Mouse (Mus musculus) right cerebral cortex, postnatal 10 days (tissue): ENCODE measurements around the gene Irx1.

ENCODE experiments used
- DNase-seq, 2 experiments: peaks; one replicate each; pipeline ENCODE4 v3.0.0; 2021; ENCODE audit warnings: low spot score in 2 of 2

Gene Irx1

GRCm38 (mm10) chr13:71963356-71964351 lies at the start of gene Irx1:
TSS of gene Irx1 (minus strand) at chr13:71963723.
- DNase-seq, result no peak

- DNase-seq, result no peak
These were observed 16.6 kb upstream of the Irx1 start for GRCm38 (mm10) chr13:71979932-71980655.

DNA sequence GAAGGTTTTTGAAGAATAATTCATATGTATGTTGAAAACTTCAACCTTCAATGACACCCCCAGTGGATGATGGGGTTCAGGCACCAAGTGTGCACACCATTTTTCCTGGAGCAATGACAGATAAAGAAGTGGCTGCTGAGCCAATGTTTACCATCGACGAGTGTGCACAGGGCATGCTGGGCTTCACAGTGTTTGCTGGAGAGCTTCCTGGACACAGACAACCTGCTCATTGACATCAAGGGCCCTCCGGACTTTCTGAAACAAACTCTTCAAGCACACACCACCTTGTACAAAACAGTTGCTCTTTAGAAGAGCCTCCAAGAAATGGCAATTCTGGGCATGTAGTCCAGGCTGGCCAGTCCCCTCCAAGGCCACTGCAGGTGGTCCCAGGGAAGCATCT lies 12.2 kb upstream of the Irx1 start:
- no peak for DNase-seq

GRCm38 (mm10) chr13:71968286-71968685 lies 4.8 kb upstream of the Irx1 start:
- DNase-seq, result peak in 1 of 2 experiments; percentile 11

DNA sequence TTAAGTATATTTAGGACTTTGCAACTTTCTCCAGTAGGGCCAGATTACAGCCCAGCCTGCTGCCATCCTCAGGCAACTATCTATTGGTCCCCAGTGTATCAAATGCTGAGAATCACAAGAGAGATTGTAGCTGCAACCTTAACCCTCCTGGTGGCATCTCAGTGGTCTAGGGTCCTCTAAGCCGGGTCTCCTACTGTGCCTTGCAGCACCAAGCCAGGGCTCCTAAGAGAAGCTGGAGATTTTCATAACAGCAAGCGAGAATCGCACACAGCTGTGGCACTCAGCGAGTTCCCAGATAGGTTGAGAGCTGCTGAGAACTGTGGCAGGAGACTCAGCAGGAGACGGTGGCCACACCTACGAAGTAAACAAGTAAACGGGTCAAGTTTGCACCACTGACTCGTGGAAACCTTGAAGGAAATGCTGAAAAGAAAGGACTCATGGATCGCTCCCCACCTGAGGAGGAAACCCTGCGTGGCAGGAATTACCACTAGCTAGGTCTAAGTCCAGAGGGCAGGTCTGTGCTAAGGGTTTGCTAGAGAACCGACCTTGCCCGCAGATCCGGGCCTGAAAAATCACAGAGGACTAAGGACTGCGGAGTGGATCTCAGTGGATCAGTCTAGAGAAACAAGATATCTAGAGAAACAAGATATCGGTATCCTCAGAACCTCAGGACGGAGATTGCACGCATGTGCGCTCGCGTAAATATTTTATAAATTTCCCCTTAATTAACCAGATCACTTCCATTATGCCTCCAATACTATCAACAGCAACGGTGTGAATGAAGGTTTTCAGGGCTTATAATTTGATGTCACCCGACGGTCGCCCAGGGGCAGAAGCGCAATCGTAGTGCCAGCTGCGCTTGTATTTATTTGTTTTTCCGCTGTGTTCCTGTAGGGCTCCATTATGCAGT lies 4.1 kb upstream of the Irx1 start:
- no peak for DNase-seq

DNA sequence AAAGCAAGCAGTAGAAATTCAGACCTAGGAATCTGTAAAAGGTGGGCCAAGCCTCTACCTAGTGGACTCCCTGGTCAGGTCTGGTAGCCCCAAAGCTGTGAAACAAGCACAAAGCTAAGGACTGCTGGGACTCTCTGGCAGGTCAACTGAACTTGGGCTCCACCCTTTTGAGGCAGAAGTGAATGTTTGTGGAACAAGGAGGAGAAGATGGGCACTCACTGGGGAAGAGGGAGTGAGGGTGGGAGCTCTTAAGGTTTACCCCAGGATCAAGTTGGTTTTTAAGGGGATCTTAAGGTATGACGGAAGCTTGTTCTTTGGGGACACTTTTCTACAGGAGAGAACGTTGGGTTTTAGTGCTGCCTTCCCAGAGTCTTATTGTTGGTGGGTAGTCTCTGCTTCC lies 3.1 kb upstream of the Irx1 start:
- DNase-seq, result no peak

GRCm38 (mm10) chr13:71964366-71964765 lies 843 bp upstream of the Irx1 start:
- no peak for DNase-seq

DNA sequence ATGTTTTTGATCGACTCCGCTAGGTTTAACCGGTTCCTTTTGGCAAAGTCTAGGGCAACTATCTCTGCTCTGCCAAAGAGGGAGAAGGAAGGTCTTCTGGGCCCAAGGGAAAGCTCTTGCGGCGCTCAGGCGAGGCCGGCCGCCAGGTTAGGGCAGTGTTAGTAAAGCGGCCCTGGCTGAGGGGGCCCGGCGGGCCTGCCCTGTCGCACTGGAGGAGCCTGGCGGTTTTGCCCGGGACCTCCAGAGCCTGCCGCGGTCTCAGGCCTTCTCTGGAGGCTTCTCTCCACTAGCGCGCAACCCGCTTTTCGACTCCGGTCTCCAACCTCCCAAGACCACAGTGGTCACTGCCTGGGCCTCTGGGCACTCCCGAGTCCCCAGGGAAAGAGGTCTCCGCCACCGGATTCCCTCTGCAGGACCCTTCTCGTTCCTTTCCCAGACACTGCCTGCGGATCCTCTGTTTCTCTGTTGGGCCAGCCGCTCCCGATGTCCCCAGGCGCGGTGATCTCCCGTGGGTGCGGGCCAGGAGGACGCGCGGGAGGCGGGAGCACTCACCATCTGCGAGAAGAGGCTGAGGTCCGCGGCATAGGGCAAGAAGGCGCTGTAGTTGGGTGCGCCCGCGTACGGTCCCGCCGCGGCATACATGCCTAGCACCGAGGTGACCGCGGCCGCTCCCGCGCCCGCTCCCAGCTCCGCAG lies 715 bp downstream of the Irx1 start:
- DNase-seq, result no peak

DNA sequence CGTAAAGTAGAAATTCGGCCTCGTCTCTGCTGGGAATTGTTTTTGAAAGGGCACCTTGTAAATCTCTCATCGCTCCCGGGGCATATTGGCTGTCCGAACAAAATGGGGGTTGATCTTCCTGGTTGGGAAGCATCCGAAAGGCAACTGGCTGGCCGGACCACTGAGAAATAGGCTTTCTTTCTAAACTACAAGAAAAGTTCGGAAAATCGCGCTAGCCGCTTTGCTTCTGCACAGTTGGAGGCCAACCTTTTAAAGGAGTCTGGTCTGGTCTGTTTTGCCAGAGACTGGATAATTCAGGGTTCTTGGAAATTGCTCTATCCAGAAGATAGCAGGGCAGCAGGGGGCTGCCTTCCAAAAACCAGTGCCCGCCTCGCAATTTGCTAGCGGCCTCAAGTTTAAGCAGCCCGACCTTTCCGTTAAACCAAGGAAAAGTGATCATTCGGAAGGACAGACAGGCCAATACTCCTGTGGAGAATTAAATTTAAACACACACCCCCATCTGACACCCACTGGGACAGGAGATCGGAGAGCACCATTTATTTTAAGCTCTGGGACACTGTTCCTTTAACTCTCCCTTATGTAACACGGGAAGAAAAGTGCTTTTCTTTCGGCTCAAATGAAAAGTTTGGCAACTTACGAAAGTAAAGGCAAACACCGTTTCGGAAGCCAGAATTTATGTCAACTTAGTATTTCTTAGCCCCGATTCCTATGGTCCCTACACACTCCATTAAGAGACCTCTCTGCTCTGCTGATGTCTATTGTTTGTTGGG lies 1.4 kb downstream of the Irx1 start:
- no peak for DNase-seq

DNA sequence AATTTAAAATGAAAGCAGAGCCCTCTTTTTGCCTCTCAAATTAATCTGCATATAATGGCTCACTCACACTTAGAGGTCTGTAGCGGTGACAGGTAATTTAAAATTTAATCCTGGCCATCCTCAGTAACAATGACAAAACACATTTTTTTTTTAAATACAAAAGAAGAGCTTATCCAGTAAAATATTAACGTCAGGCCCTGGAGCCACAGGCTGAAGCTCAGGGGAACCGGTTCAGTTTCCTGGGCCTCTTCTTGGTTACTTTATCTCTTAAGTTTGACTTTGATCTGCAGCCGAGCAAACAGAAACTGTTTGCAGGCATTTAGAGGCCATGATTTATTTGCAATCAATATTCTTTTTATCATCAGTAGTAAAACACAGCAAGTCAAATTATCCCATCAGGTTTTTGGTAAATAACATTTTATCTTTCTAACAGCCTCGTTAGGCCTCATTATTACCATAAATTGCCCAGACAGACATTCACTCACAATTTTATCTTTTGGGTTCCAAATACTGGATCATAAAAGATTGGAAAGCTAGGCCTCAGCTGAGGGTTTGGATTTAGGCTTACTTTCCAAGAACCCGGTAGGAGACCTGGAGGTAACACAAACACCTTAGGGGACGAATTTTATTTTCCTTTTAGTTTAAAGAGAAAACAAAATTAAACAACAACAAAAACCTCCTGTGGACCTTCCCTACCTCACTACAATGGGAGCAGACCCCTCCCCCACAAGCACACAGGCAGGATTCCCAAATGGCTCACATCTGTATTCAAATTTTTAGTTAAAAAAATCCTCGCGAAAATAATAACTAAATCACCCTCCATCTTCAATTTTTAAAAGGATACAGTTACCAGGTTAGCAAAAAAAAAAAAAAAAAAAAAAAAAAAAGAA lies 2.4 kb downstream of the Irx1 start:
- DNase-seq, result no peak

GRCm38 (mm10) chr13:71960277-71960672 lies 3.2 kb downstream of the Irx1 start:
- no peak for DNase-seq

- peak in 1 of 2 experiments; percentile 31 for DNase-seq
These were observed 3.9 kb downstream of the Irx1 start for GRCm38 (mm10) chr13:71959361-71960276.

DNA sequence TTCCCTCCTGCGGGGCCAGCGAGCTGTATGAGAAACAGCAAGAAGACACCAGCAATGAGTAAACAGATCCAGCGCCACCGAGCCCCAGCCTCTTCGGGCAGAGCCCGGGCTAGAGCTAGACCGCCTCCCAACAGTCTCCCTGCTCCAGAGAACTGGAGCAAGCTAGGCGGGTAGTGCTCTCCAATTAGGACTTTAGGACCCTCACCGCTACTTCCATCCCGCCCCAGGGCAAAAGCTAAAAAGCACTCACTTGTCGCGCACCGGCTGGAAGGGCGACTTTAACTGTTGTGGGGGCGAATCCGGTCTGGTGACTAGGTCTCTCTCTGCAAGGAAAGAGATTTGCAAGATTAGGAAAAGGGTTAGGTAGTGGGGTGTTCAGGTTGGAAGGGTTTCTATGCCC lies 4.9 kb downstream of the Irx1 start:
- DNase-seq, result no peak

- no peak for DNase-seq
These were observed 5.6 kb downstream of the Irx1 start for GRCm38 (mm10) chr13:71957811-71958351.

DNA sequence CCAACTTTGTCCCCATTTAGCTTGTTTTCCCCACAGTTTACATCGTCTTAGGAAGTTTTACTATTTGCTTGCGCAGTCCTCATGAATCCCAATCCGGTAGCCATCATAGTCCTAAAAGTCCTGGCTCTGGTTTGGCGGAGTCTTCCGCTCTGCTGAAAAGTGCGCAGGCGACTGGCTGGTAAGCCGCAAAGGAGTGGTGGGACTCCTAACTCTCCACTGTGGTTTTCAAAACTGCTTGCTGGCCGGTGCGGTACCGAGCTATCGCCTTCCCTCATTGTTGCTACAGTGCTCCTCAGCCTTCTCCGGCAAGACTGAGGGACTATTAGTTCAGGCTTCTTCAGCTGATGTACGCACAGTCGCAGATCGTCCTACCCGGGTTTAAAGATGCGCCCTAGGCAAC lies 6.4 kb downstream of the Irx1 start:
- no peak for DNase-seq

- DNase-seq, result peak in 1 of 2 experiments; percentile 41
These were observed 7.0 kb downstream of the Irx1 start for GRCm38 (mm10) chr13:71956481-71956880.

- DNase-seq, result no peak
These were observed 11.6 kb downstream of the Irx1 start for GRCm38 (mm10) chr13:71951966-71952365.

- DNase-seq, result no peak
These were observed 13.7 kb downstream of the Irx1 start for GRCm38 (mm10) chr13:71949859-71950258.
